In the genomic region with DNA sequence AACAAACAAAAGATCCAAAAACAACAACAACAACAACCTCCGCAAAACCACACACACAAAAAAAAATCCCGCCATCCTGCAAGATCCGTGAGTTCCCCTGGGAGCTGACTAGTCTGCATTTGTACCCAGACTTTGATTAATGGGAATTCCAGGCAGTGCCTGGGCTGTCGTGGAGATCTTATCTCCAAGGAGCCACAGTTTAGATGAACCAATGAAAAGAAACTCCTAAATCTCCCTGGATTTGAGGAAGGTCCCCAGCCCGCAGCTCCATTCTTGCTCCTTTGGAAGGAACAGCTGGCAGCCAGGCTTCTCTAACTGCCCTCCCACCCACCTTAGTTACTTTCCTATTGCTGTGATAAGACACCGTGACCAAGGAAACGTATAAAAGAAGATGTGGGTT, we compare ENCODE assay signal across 12 mouse cellular contexts. TPM values are rescaled to one million over a fixed set of nuclear protein-coding genes. Genes with fewer than 3 reads are reported as not detected.
DNase-seq lines count a peak whose midpoint lies in the region; ATAC-seq lines count a peak whose summit lies in the region.
"Had no signal": no experiment of that assay in that cellular context is flagged by ENCODE, and none has a peak within 500 bp of the region (broad histone marks: within the 10 kb centered on the region; RNA-seq: fewer than 3 reads in every experiment).

No protein-coding gene starts in this region.

- H3K4me3 ChIP-seq in forebrain, embryonic 10.5 days, result peak overlapping the region; percentile 71; the same call in 1 of the 2 replicates
- no peak overlapping the region for H3K4me3 ChIP-seq in forebrain, embryonic 14.5 days (ENCODE audit: low read depth, low read length)
- H3K4me3 ChIP-seq in liver, embryonic 11.5 days (ENCODE audit: low read depth, low read length), result no peak overlapping the region
- H3K4me3 ChIP-seq in liver, embryonic 12.5 days, result no peak overlapping the region
- no peak overlapping the region for H3K4me3 ChIP-seq in hindbrain, embryonic 14.5 days (replicated peaks; ENCODE audit: low read length)
- H3K4me3 ChIP-seq in neural tube, embryonic 13.5 days, result no peak overlapping the region

- peaks cover 33% of the 10 kb centered on the region for H3K4me1 ChIP-seq in forebrain, embryonic 10.5 days
- H3K4me1 ChIP-seq in forebrain, embryonic 14.5 days (ENCODE audit: control insufficient read depth, insufficient read depth, low read length), result peaks cover 5% of the 10 kb centered on the region; the same call in 1 of the 2 replicates
- peaks cover 11% of the 10 kb centered on the region for H3K4me1 ChIP-seq in liver, embryonic 11.5 days (replicated peaks; ENCODE audit: control insufficient read depth, insufficient read depth, low read length)
- peaks cover 20% of the 10 kb centered on the region for H3K4me1 ChIP-seq in liver, embryonic 12.5 days
- peaks cover 16% of the 10 kb centered on the region; the same call in 1 of the 2 replicates for H3K4me1 ChIP-seq in hindbrain, embryonic 14.5 days (replicated peaks; ENCODE audit: control insufficient read depth, insufficient read depth, low read length)
- H3K4me1 ChIP-seq in neural tube, embryonic 13.5 days (replicated peaks), result peaks cover 34% of the 10 kb centered on the region

- H3K36me3 ChIP-seq in forebrain, embryonic 10.5 days (replicated peaks), result no peaks in the 10 kb centered on the region
- H3K36me3 ChIP-seq in forebrain, embryonic 14.5 days (ENCODE audit: control insufficient read depth, insufficient read depth, low read length), result no peaks in the 10 kb centered on the region
- no peaks in the 10 kb centered on the region for H3K36me3 ChIP-seq in liver, embryonic 11.5 days (ENCODE audit: control insufficient read depth, insufficient read depth, low read length)
- H3K36me3 ChIP-seq in liver, embryonic 12.5 days, result no peaks in the 10 kb centered on the region
- H3K36me3 ChIP-seq in hindbrain, embryonic 14.5 days (replicated peaks; ENCODE audit: control insufficient read depth, insufficient read depth), result no peaks in the 10 kb centered on the region
- no peaks in the 10 kb centered on the region for H3K36me3 ChIP-seq in neural tube, embryonic 13.5 days
- H3K36me3 ChIP-seq: G1E; liver, embryonic 13.5 days; midbrain, embryonic 10.5 days had no signal

- no peak overlapping the region for H3K4me2 ChIP-seq in forebrain, embryonic 14.5 days (ENCODE audit: low read length)
- peak overlapping the region; percentile 100 for H3K4me2 ChIP-seq in liver, embryonic 11.5 days
- H3K4me2 ChIP-seq in liver, embryonic 12.5 days, result no peak overlapping the region
- H3K4me2 ChIP-seq in hindbrain, embryonic 14.5 days (replicated peaks), result peak overlapping the region; percentile 69; the same call in 1 of the 2 replicates
- peak overlapping the region; percentile 95 for H3K4me2 ChIP-seq in neural tube, embryonic 13.5 days

- no peaks in the 10 kb centered on the region for H3K9me3 ChIP-seq in forebrain, embryonic 10.5 days
- H3K9me3 ChIP-seq in forebrain, embryonic 14.5 days (replicated peaks; ENCODE audit: control insufficient read depth, low read length), result no peaks in the 10 kb centered on the region
- H3K9me3 ChIP-seq in liver, embryonic 11.5 days (ENCODE audit: control insufficient read depth, low read length), result no peaks in the 10 kb centered on the region
- no peaks in the 10 kb centered on the region for H3K9me3 ChIP-seq in liver, embryonic 12.5 days (replicated peaks)
- H3K9me3 ChIP-seq in hindbrain, embryonic 14.5 days (ENCODE audit: control insufficient read depth, low read length), result no peaks in the 10 kb centered on the region
- no peaks in the 10 kb centered on the region for H3K9me3 ChIP-seq in neural tube, embryonic 13.5 days
- H3K9me3 ChIP-seq: G1E; liver, embryonic 13.5 days; midbrain, embryonic 10.5 days had no signal

- no peak overlapping the region for H3K27ac ChIP-seq in forebrain, embryonic 10.5 days
- no peak overlapping the region for H3K27ac ChIP-seq in forebrain, embryonic 14.5 days (ENCODE audit: low read depth, low read length)
- no peak overlapping the region for H3K27ac ChIP-seq in liver, embryonic 11.5 days (ENCODE audit: low read depth, low read length)
- no peak overlapping the region for H3K27ac ChIP-seq in liver, embryonic 12.5 days
- H3K27ac ChIP-seq in hindbrain, embryonic 14.5 days, result no peak overlapping the region
- H3K27ac ChIP-seq in neural tube, embryonic 13.5 days (replicated peaks), result no peak overlapping the region
- H3K27ac ChIP-seq: liver, embryonic 13.5 days; midbrain, embryonic 10.5 days had no signal

- peaks cover 30% of the 10 kb centered on the region for H3K27me3 ChIP-seq in forebrain, embryonic 10.5 days (ENCODE audit: poor library complexity, severe bottlenecking)
- 0 out of 2 replicates have a peak, but pooled peaks cover 2% of the 10 kb centered on the region for H3K27me3 ChIP-seq in forebrain, embryonic 14.5 days (replicated peaks; ENCODE audit: control insufficient read depth, insufficient read depth, low read length)
- H3K27me3 ChIP-seq in liver, embryonic 11.5 days (replicated peaks; ENCODE audit: control insufficient read depth, insufficient read depth, low read length), result peaks cover 40% of the 10 kb centered on the region
- peaks cover 71% of the 10 kb centered on the region for H3K27me3 ChIP-seq in liver, embryonic 12.5 days (replicated peaks)
- H3K27me3 ChIP-seq in hindbrain, embryonic 14.5 days (ENCODE audit: control insufficient read depth, insufficient read depth, low read length), result peaks cover 5% of the 10 kb centered on the region; the same call in 1 of the 2 replicates
- peaks cover 15% of the 10 kb centered on the region for H3K27me3 ChIP-seq in neural tube, embryonic 13.5 days

- no peak overlapping the region for H3K9ac ChIP-seq in forebrain, embryonic 14.5 days (ENCODE audit: low read length)
- no peak overlapping the region for H3K9ac ChIP-seq in liver, embryonic 11.5 days (ENCODE audit: low read depth, low read length)
- H3K9ac ChIP-seq in liver, embryonic 12.5 days, result no peak overlapping the region
- no peak overlapping the region for H3K9ac ChIP-seq in hindbrain, embryonic 14.5 days
- no peak overlapping the region for H3K9ac ChIP-seq in neural tube, embryonic 13.5 days
- H3K9ac ChIP-seq: liver, embryonic 13.5 days had no signal

- 36% methylated on average over 7 of the region's 7 CpGs for WGBS in forebrain, embryonic 10.5 days
- WGBS in forebrain, embryonic 14.5 days, result 32% methylated on average over 7 of the region's 7 CpGs
- 17% methylated on average over 7 of the region's 7 CpGs for WGBS in liver, embryonic 11.5 days
- WGBS in liver, embryonic 12.5 days (ENCODE audit: insufficient replicate concordance), result 9% methylated on average over 7 of the region's 7 CpGs
- WGBS in hindbrain, embryonic 14.5 days, result 15% methylated on average over 7 of the region's 7 CpGs
- WGBS in neural tube, embryonic 13.5 days, result 8% methylated on average over 7 of the region's 7 CpGs

- no peak for DNase-seq in forebrain, embryonic 10.5 days (ENCODE audit: extremely low spot score, low spot score)
- DNase-seq in forebrain, embryonic 14.5 days (ENCODE audit: low spot score), result no peak
- no peak for DNase-seq in liver, embryonic 11.5 days (ENCODE audit: low spot score)
- DNase-seq in hindbrain, embryonic 14.5 days (ENCODE audit: low spot score), result peak; percentile 42
- no peak for DNase-seq in cerebellum, adult 8-10 months
- DNase-seq: gastrocnemius, postnatal 36 days; liver, embryonic 13.5 days had no signal

- no peak for ATAC-seq in forebrain, embryonic 14.5 days
- ATAC-seq in liver, embryonic 11.5 days (replicated peaks; ENCODE audit: low FRiP score), result no peak
- no peak for ATAC-seq in liver, embryonic 12.5 days
- ATAC-seq in hindbrain, embryonic 14.5 days (ENCODE audit: low FRiP score), result no peak
- ATAC-seq in neural tube, embryonic 13.5 days (ENCODE audit: low read depth), result no peak
- ATAC-seq in inflammation-experienced regulatory T-cells, adult 6 months, result no peak

RNA-seq across cellular contexts. Expression of gene Ankrd6, which starts 2.0 kb away (rescaled TPM):
- polyA plus RNA-seq in forebrain, embryonic 10.5 days (2016; fragmentation: Nextera tagmentation; extraction: Ambion mirVana), result 11.9 and 12.4 TPM in 2 replicates
- 32.7 and 33.5 TPM in 2 replicates for polyA plus RNA-seq in forebrain, embryonic 14.5 days (2014; fragmentation: Nextera tagmentation; extraction: Ambion mirVana)
- 3.0 and 3.4 TPM in 2 replicates for polyA plus RNA-seq in liver, embryonic 11.5 days (2014; fragmentation: Nextera tagmentation; extraction: Ambion mirVana)
- polyA plus RNA-seq in liver, embryonic 12.5 days (2016; fragmentation: Nextera tagmentation; extraction: Ambion mirVana), result 1.3 and 1.5 TPM in 2 replicates
- 23.0 and 24.7 TPM in 2 replicates for polyA plus RNA-seq in hindbrain, embryonic 14.5 days (2014; fragmentation: Nextera tagmentation; extraction: Ambion mirVana)
- polyA plus RNA-seq in neural tube, embryonic 13.5 days (2015; fragmentation: Nextera tagmentation; extraction: Ambion mirVana), result 20.1 and 20.5 TPM in 2 replicates
- 1 to 10 TPM; 1.2 to 2.9 (median 2.7) TPM for polyA plus RNA-seq in inflammation-experienced regulatory T-cells, adult 6 months (2017; shearing (Covaris generic))

RNA-seq across cellular contexts. Expression of gene Rragd, which starts 30.2 kb away (rescaled TPM):
- 25.6 and 26.9 TPM in 2 replicates for polyA plus RNA-seq in forebrain, embryonic 10.5 days (2016; fragmentation: Nextera tagmentation; extraction: Ambion mirVana)
- polyA plus RNA-seq in forebrain, embryonic 14.5 days (2014; fragmentation: Nextera tagmentation; extraction: Ambion mirVana), result 17.6 and 22.7 TPM in 2 replicates
- polyA plus RNA-seq in liver, embryonic 11.5 days (2014; fragmentation: Nextera tagmentation; extraction: Ambion mirVana), result 4.6 and 4.9 TPM in 2 replicates
- polyA plus RNA-seq in liver, embryonic 12.5 days (2016; fragmentation: Nextera tagmentation; extraction: Ambion mirVana), result 4.0 and 4.3 TPM in 2 replicates
- 35.8 and 40.0 TPM in 2 replicates for polyA plus RNA-seq in hindbrain, embryonic 14.5 days (2014; fragmentation: Nextera tagmentation; extraction: Ambion mirVana)
- 41.3 and 44.3 TPM in 2 replicates for polyA plus RNA-seq in neural tube, embryonic 13.5 days (2015; fragmentation: Nextera tagmentation; extraction: Ambion mirVana)
- polyA plus RNA-seq in inflammation-experienced regulatory T-cells, adult 6 months (2017; shearing (Covaris generic)), result 1 to 10 TPM in 2 of 3 experiments, under 1 TPM in 1; 0.62 to 5.4 (median 4.2) TPM

Comparison
In these comparisons a context has a peak if more than half of its experiments do, and no peak if none do; other contexts are left out.
1. H3K4me2 ChIP-seq: peak in liver, embryonic 11.5 days (single experiment), hindbrain, embryonic 14.5 days (single experiment) and neural tube, embryonic 13.5 days (single experiment); none in forebrain, embryonic 14.5 days (single experiment) and liver, embryonic 12.5 days (single experiment).